Mouse (Mus musculus) adrenal gland, postnatal 25 days (tissue): ENCODE data around the gene Strn. TPM values are rescaled to one million over a fixed set of nuclear protein-coding genes. Genes with fewer than 3 reads are reported as not detected.

Experiments used
- DNase-seq: peaks from one replicate; pipeline ENCODE4 v3.0.0; 2021; ENCODE audit warnings: mixed read lengths
- total RNA-seq: library from RNA; stranded (reverse); gene quantifications from 2 replicates; pipeline ENCODE4 v1.2.3, GENCODE M21; 2021

The Strn gene
- total RNA-seq, 1 experiment from 2014 or later, result 31.3 TPM

- DNase-seq, result no peak
Observed at GRCm38 (mm10) chr17:78618164-78618693, 118.8 kb downstream of the Strn start.

- no peak for DNase-seq
Observed at GRCm38 (mm10) chr17:78615096-78615495, 121.9 kb downstream of the Strn start.

DNA sequence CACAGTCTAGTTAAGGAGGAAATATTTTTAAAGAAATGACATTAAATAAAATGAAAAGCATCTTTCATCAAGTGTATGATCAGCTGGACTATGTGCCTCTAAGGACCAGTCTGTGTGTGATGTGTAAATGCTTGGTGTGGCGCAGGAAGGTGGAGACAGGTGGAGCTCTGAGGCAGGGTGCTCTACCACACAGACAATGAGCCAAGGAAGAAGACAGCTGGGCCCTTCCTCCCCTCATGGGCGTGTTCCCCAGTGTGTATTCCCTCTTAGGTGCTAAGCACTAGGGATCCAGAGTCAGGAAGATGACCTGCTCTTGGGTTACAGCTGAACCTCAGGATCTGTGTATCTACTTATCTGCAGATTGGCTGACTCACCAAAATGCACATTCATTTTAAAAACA lies 122.5 kb downstream of the Strn start:
- no peak for DNase-seq

DNA sequence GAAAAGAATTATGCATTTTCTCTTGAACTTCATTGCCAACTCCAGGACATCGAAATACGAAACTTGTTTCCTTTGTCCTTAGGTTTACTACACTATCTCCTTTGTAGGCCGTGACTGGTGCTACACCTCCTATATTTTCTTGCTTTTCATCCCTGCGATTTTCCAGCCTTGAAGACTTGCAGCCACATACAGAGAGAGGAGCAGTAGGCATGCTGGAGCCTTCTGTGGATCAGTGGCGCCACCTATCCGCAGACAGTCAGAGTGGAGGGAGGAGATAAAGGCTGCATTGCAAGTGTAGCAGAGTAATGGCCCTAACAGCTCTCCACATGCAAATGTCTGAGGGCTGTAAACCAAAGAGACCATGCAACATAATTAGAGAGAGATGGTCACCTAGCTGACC lies 125.9 kb downstream of the Strn start:
- peak; percentile 29 for DNase-seq

DNA sequence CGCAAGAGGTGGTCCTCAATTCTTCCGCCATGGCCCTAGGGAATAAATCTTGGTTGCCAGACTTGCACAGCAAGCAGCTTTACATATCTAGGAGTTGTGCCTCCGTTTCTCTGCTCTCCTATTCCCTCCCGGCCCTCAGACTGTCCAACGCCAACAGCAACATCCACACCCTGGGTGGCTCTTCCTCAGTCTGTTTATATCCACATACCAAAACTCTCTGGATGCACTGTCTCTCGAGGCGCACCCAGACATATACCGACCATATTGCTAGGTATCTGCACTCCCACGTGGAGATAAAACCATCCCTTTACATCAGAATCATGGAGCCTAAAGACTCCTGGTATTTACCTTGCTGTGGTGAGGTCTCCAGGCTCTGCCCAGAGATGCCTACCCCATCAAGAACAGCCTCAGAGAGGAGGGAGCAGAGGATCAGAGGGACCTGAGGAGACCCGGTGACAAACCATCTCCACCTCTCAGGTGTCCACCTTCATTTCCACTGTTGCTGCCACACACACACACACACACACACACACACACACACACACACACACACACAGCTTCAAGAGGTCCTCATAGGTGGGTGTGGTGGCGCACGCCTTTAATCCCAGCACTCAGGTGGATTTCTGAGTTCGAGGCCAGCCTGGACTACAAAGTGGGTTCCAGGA lies 127.7 kb downstream of the Strn start:
- no peak for DNase-seq

DNA sequence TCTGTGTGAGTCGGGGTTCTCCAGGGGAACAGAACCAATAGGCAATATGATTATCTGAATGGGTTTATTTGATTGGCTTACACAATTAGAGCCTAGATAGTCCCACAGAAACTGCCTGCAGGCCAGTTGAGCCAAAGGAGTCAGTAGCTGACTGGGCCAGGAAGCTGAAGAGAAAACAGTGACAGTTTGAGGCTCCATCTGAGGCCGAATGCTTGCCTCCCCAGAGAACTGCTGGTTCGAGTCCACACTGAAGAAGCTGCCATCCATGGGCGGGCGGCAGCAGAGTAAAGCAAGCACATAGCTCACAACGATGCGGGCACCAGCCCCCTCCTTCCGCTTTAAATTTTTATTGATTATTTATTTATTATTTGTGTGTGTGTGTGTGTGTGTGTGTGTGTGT lies 128.3 kb downstream of the Strn start:
- no peak for DNase-seq

GRCm38 (mm10) chr17:78608135-78608670 lies 128.8 kb downstream of the Strn start:
- no peak for DNase-seq

DNA sequence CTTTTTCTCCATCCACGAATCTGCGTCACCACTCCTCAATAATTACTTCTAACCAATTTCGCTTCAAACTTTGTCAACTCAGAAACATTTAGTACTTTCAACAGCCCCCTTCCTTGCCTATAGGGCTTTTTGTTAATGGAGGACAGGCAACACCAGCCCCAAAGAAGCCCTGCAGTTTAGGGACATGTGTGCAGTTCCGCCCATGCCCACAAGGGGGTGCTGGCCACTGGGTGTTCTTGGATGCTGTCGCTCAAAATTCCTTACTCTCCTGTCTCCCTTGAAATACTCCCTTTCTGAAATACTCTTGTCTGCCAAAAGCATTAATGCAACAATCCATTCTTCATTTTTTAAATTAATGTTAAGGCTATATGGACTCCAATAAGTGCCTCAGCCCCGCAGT lies 132.6 kb downstream of the Strn start:
- peak; percentile 61 for DNase-seq

- DNase-seq, result peak; percentile 55
Observed at GRCm38 (mm10) chr17:78603872-78604271, 133.1 kb downstream of the Strn start.

DNA sequence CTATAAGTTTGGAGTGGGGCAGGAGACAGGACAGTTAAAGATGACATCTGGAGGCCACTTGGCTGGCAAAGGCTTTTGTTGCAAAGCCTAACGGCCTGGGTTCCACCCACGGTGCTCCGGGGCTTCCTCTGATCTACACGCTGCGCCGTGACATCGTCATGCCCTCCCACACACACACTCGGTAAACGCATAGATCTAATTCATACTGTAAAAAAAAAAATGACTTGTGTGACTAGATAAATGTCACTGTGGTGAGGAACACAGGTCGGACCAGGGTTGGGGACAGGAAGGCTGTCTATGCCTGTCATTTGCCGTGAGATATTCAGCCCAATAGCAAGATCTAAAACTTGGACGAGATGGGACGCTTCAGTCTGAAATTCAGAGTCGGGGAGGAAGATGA lies 134.7 kb downstream of the Strn start:
- DNase-seq, result no peak

- no peak for DNase-seq
Observed at GRCm38 (mm10) chr17:78601601-78602000, 135.4 kb downstream of the Strn start.

GRCm38 (mm10) chr17:78601042-78601441 lies 136.0 kb downstream of the Strn start:
- DNase-seq, result no peak

Other genes starting within 250 kb of the Strn start
- 0.61 and 0.76 TPM in 2 replicates for gene Vit, start 229.1 kb downstream of the Strn start, total RNA-seq
- 31.8 and 38.5 TPM in 2 replicates for gene Heatr5b, start 98.2 kb upstream of the Strn start, total RNA-seq
- gene Gpatch11, start 98.4 kb upstream of the Strn start, total RNA-seq, result 27.8 and 33.9 TPM in 2 replicates
- gene Eif2ak2, start 145.4 kb upstream of the Strn start, total RNA-seq, result 20.6 and 32.9 TPM in 2 replicates
- gene Sult6b1, start 169.8 kb upstream of the Strn start, total RNA-seq, result 0.43 TPM in 1 of 2 replicates, not detected in the other
- gene Cebpzos, start 179.3 kb upstream of the Strn start, total RNA-seq, result 28.9 and 43.5 TPM in 2 replicates
- 48.2 and 50.5 TPM in 2 replicates for gene Cebpz, start 199.9 kb upstream of the Strn start, total RNA-seq
- 36.8 and 42.3 TPM in 2 replicates for gene Ndufaf7, start 199.9 kb upstream of the Strn start, total RNA-seq